Mouse (Mus musculus): ENCODE measurements at regions not wholly inside any gene's neighbourhood (a gene's known extent, or its start where the extent isn't known, plus 50 kb on each side); places are given as distances from the start of the nearest gene placed in this dataset.

- DNase-seq, result peak in 1 of 2 experiments; percentile 4
Measured at GRCm38 (mm10) chr14:37292084-37292860, 157.2 kb upstream of the Ghitm start.

GRCm38 (mm10) chr14:37284391-37284790 is 149.3 kb upstream of the Ghitm start:
- peak in 1 of 2 experiments; percentile 6 for DNase-seq

GRCm38 (mm10) chr14:37279356-37279755 is 144.3 kb upstream of the Ghitm start:
- no peak for DNase-seq

GRCm38 (mm10) chr14:37276728-37277695 is 141.9 kb upstream of the Ghitm start:
- DNase-seq, result peak in 1 of 2 experiments; percentile 10

GRCm38 (mm10) chr14:37272063-37272462 is 137.0 kb upstream of the Ghitm start:
- no peak for DNase-seq

GRCm38 (mm10) chr14:37271015-37271933 is 136.2 kb upstream of the Ghitm start:
- peak; percentile 17 to 64 for DNase-seq

GRCm38 (mm10) chr14:37269920-37270319 is 134.8 kb upstream of the Ghitm start:
- no peak for DNase-seq

GRCm38 (mm10) chr14:37238632-37239032 is 103.6 kb upstream of the Ghitm start:
- peak; percentile 59 to 71 for DNase-seq

GRCm38 (mm10) chr14:37237191-37237590 is 102.1 kb upstream of the Ghitm start:
- no peak for DNase-seq

GRCm38 (mm10) chr14:37208256-37208655 is 73.2 kb upstream of the Ghitm start:
- DNase-seq, result no peak

- DNase-seq, result no peak
Measured at GRCm38 (mm10) chr14:37189795-37190194, 54.7 kb upstream of the Ghitm start.

Data from lung, postnatal 4 days (tissue).